Mouse (Mus musculus) urinary bladder, postnatal 25 days (tissue): ENCODE measurements around the gene Loxl4.

Source experiments
- DNase-seq: peaks from one replicate; pipeline ENCODE4 v3.0.0; 2022; ENCODE audit warnings: low spot score

The Loxl4 gene

DNA sequence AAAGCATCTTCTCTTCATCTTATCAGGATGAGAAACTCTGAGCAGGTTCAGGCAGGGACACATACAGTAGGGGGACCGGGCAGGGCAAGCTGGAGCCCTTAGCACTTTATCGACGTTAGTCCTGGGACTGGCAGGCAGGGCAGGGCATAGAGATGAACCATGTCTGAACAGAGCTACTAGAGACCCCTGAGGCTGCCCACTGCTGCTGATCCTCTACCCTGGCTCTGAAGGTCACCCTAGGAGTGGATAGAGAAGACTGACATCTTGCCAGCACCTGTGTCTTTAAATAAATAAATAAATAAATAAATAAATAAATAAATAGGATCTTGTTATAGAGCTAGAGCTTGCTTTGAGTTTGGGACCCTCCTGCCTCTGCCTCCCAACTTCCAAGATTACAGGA is 2.9 kb downstream of the Loxl4 start:
- no peak for DNase-seq

DNA sequence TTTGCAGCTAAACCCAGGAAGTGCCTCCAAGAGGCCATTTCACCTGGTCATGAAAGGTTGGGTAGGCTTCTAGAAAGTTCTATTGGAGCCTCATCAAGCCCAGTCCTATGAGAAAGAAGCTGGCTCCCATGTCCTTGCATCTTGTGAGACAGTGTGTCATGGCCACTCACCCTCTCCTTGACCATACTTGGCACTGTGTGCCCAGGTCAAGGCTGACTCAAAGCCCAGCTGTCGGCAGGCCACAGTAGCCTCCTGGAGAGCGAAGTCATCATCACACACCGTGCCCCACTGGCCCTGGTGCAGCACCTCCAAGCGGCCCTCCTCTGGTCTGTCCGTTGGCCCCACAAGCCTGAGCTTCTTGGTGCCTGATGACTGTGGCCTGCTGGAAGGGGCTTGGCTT is 4.5 kb downstream of the Loxl4 start:
- DNase-seq = no peak

DNA sequence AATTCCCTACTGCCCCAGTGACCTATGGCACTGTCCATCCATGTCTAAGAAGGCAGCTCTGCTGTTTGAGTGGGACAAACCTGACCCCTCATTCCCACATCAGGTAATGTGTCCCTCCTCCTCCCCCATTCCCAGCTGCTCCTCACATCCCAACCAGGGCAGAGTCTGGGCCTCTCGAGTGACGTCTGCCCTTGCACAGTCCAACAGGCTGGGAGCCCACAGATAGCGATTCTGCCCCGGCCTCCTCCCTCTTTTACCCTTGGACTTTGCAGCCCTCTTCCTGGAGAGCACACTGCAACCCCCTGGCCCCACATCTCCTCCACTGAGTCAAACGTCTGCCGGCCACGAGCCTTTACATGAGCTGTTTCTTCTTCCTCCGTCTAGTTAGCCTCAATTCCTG is 10.0 kb downstream of the Loxl4 start:
- DNase-seq = no peak

- no peak for DNase-seq
Observed at GRCm38 (mm10) chr19:42602041-42602440, 10.6 kb downstream of the Loxl4 start.

DNA sequence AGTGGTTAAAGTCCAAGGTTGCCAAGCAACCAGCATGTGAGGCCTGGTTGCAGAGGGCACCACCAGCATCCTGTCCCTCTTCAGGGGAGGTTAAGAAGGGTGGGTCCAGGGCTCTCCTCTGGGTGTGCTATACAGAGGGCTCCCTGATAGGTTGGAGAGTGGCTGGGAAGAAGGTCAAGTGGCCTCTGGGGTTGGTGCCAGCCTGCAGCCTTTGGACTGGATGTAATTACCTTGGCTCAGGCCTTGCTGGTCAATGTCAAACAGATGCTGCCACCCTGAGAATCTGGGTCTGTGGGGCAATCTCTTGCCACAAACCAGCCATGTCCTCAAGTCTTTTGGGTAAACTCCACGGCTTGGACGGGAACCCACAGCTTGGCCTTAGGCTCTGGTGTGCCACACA is 11.2 kb downstream of the Loxl4 start:
- no peak for DNase-seq

- DNase-seq = no peak
Observed at GRCm38 (mm10) chr19:42600591-42600990, 12.0 kb downstream of the Loxl4 start.

- no peak for DNase-seq
Observed at GRCm38 (mm10) chr19:42599891-42600290, 12.7 kb downstream of the Loxl4 start.

DNA sequence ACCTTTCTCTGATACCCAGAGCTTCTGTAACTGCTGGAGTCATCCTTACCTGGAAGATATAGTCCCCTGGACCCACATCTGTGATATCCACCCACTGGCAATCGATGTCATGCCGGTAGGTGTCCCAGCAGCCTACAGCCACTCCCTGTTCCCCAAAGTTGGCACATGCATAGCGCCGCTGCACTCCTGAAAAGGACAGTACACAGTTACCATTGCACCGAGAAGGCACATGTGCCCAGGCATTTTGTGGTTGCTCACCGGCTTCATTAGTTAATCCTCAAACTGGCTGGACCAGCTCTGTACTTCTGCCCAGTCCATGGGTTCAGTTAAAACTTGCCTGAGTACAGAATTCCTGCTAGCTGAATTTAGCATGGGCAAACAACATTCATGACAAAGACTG is 14.7 kb downstream of the Loxl4 start:
- DNase-seq = no peak

DNA sequence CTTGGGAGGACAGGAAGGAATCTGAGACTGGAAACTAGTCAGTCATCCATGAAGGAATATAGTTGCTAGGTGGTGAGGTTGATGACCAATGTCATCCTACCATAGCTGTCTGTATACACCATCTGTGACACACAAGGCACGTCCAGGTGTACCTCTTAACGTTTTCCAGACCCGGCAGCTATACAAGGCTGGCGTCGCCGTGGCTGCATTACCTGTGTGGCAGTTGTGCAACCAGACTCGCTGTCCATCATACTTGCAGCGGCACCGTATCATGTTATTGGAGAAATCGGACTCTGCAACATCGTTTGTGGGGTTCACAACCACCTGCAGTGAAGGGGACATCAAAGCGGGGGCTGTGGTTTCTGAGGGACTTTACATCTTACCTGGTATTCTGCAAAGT is 15.3 kb downstream of the Loxl4 start:
- no peak for DNase-seq

DNA sequence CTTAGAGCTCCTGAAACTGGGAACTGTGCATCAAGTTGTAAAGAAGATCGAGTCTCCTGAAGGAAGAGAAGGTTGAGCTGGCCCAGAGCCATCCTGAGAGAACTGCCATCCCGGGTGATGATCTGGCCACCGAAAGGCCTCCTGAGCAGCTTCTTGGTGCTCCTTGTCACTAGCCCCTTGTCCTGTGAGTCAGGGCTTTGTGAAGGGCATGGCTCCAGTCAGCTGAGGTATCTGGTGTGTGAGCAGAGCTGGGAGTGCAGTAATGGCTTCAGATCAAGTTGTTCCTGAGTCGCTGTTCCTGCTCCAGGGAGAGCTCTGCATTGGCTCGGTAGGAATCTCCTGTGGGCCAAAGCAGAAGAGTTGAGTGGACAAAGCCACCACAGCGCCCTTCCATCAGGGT is 17.5 kb downstream of the Loxl4 start:
- DNase-seq = no peak

GRCm38 (mm10) chr19:42593456-42593855 is 19.2 kb downstream of the Loxl4 start:
- DNase-seq = no peak

DNA sequence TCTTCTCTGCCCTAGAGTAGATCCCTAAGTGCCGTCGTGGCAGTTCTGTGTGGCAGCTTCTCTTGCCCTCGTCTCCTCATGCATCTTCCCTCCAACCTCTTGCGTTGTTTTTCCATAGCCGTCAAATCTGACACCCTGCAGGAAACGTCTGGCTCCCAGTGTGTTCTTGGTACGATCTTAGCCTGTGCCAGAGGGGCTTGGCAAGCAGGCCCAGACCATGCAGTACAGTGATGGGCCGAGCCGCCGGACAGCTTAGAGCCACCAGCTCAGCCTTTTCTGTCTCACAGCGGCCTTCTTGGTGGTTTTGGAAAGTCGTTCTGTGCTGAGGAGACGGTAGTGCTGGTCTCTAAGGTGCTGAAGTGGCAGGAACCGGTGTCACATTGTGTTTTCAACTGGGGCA is 21.1 kb downstream of the Loxl4 start:
- no peak for DNase-seq

DNA sequence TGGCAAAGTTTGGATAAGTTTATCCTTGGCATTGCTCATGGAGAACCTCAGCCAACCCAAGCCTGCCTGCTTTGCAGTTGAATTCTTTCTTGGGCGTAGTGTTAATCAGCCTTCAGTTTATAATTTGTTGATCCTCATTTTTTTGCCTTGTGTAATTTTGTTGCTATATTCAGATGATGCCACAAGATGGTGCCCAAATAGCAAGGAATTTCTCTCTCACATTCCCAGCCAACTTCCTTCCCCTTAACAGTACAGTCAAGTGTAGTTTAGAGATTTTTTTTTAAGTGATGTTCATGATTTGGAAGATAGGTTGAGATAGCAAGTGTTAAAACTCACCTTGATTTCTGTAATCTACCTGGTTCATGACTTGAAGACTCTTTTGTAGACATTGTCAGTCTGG is 23.4 kb downstream of the Loxl4 start:
- no peak for DNase-seq

GRCm38 (mm10) chr19:42587704-42588103 is 24.9 kb downstream of the Loxl4 start:
- no peak for DNase-seq

DNA sequence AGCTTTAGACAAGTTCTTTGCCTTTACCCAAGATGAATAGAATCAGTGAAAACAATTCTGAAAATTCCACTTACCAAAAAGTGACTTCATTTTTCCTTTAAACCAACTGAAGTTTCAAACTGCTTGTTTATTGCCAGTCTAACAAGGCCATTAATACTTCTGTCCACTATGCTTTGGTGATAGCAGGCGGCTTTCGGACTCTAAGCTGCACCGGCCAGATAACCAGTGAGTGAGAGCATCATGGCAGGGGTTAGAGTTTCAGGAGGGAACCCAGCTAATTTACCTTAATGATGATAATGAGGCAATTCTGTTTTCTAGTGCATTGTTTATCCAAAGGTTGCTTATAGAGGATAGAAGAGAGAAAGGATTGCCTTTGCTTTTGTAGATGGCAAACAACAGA is 28.4 kb downstream of the Loxl4 start:
- DNase-seq = no peak

DNA sequence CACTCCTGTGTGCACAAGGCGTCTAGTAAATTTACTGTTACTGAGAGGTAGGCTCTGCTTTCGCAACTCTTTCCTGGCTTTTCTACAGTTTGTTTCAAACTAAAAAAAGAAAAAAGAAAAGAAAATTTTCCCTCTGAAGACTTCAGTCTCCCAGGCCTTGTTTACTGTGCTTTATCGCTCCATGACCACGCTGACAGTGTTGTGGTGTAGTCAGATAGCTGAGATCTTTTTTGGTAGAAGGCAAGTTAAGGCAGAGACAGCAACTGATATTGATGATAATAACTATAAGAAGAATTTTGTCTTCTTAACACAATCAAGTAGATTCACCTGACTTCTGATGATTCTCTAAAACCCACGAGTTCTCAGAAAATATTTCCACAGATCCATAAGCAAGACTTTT is 28.9 kb downstream of the Loxl4 start:
- no peak for DNase-seq

DNA sequence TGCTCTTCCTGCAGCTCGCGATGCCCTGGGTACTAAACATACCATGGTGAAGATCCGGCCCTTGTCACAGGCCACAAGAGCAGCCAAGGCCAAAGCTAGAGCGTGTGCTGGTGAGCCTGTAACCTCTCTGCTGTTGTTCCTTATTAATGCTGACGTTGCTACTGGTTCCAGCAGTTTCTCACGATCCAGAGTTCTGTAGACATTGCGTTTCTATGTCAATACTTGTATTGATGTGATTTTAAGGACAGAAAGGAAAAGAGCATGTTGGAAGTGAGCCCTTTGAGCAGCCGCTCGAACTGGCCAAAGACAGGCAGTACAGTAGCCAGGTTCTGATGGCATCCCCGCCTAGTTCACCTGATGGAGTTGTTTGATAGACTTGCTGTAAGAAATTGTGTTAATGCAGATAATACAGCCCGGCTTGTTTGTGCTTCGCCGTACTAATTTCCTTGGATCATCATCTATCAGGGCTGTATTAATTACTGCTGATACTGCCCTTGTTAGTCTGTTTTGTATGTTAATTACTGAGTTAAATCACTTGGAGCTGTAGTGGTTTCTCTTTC is 29.7 kb downstream of the Loxl4 start:
- no peak for DNase-seq

DNA sequence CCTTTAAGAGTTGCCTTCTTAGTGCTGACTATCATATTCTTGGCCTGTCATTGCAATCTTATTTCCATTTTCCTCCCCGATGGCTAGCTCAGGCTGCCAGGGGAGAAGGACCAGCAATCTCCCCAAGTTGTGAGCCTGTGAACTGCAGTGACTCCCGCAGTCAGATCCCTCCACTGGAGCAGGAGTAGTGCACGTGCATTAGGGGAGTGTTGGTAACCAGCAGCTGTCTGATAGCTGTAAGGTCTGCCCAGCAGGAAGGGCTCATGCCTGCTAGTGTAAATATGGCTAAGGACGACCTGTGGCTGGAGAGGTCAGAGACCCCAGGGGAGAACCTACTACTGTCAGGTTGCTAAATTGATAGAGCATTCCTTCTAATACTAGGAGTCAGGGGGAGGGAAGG is 31.9 kb downstream of the Loxl4 start:
- DNase-seq = no peak

GRCm38 (mm10) chr19:42578631-42579030 is 34.0 kb downstream of the Loxl4 start:
- no peak for DNase-seq

- no peak for DNase-seq
Observed at GRCm38 (mm10) chr19:42576856-42577255, 35.8 kb downstream of the Loxl4 start.

DNA sequence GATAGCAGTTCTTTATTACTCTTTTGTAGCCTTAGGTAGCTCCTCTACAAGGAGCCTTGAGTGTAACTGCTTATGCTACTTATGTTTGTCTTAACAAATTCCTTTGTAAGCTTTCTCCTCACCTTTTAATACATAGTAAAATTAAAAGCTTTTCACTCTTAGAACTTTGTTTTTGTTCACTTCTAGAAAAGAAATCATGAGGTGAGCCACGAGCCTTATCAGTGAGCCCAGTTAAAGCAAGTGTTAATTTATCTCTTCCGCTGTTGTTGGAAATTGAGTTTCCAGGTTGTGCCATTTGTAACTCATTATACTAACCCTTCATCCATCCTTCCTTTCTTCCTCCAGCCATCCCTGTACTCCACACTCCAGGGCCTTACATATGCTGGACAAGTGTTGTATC is 37.3 kb downstream of the Loxl4 start:
- DNase-seq = no peak

DNA sequence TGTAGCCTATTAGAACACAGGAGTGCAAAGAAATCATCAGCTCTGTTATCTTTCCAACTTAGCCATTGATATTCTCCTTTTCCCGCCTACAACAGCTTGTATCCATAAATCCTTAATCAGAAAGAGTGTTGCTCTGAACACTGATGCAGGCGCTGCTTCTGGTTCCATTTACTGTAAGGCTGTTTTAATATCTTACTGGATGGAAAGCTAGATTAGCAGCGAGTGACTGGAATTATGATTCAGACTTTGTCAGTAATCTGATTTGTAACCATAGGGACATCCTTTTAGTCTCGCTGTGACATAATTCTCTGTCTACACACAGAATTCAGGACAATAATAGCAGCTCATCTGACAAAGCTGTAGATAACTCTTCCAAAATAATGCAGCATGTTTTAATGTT is 41.3 kb downstream of the Loxl4 start:
- DNase-seq = no peak

DNA sequence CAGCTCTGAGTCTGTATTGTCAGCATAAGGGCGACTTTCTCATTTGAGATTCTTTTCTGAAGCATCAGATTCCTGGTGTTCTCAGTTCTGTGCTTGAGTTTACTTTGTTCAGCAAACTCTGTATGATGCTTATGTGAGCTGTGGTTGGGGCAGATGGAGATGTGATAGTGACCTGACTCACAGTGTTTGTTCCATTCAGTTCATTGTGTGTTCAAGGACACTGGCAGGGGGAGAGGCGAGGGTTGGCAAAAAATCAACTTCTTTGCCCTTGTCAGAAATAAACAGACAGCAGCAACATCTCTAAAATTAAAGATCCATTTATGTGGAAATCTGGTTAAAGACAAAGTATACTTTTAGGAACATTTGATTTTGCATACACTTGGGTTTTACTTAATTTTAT is 43.5 kb downstream of the Loxl4 start:
- no peak for DNase-seq

DNA sequence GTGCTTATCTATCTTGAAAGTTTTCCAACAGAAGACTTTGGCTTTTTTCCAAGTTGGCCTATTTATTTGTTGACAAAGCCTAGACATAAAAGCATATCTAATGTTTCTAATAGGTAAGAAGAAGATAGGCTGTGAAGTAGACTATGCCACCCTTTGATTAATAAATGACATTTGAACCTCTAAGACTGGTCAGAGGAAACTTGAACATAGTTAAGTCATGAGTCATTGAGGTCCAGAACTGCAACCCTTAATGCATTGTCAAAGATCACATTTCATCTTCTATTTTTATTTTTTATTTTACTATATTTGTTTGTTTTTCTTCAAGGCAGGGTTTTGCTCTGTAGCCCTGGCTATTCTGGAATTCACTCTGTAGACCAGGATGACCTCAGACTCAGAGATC is 45.6 kb downstream of the Loxl4 start:
- DNase-seq = no peak
